Mouse (Mus musculus): ENCODE results near the gene Zfp871.

The Zfp871 gene

DNA sequence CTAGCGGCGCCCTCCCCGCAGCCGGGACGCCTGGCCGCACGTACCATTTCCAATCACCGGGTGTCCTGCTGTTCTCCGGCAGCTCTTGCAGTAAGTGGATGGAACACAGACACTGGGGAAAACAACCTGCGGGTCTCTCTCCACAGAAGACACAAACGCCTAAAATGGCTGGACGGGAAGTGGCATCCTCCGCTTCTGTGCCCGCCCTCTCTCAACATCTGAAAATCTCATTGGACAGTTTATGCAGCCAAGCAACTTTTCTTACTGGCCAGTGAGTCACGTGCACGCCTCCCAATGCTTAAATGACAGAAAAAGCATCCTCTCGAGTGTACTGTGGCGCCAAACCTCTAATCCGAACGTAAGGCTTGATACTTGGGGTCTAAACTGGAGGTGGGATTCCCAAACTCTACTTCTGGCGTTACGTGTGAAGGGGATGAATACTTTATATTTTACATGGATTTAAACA, at the start of gene Zfp871:
Zfp871 (minus strand) TSS at position 194 of the 466 bp plus-strand sequence.
- DNase-seq (ENCODE audit: low spot score), result peak; percentile 87

DNA sequence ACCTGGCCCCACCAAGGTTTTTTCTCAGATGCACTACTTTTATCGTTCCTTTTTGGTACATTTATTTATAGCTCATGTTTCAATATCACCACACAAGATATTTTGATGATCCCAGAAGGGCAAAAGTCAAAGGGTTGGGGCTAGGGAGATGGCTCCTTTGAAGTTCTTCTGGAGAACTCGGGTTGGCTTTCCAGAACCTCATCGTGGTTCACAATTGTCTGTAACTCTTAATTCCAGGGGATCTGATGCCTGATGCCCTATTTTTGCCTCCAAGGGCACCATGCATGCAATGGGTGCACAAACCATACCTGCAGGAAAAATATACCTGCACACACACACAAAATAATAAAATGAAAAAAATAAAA, 42.3 kb upstream of the Zfp871 start:
- no peak for DNase-seq (ENCODE audit: low spot score)

DNA sequence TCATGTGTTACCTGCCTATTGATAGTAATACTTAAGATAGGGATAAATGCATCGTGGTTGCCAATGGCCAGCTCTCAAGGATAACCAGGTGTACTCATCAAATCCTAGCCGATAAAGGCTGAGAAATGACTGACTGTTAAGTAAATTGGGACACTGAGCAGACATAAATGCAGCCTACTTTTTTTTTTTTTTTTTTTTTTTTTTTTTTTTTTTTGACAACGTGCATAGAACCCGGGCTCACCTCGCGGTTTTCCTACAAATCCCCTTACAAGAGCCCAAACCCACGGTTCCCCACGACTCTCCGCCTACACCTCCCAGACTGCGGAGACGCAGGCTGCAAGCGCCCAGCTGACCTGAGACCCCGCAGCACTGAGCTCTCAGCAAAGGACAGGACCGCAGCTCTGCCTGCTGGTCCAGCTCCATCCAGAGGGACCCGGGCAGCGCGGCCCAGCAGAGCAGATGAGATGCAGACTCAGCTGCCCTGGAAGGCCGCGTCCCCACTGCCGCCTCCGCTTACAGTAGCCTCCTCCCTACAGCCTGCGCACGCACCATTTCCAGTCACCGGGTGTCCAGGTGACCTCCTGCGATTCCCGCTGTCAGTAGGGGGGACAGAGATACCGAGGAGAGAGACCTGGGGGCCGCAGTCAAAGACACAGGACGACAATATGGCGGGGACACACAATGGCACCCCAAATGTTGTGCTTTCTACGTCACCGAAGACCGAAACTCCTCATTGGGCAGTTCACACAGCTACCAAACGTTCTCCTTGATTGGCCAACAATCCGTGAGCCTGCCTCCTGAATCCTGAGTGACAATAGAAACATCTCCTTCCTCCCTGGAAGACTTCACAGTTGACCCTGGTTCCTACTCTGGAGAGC, 41.7 kb upstream of the Zfp871 start, which contains the start of gene Zfp799:
Zfp799 (minus strand) TSS at position 722 of the 878 bp plus-strand sequence.
- peak; percentile 79 for DNase-seq (ENCODE audit: low spot score)

DNA sequence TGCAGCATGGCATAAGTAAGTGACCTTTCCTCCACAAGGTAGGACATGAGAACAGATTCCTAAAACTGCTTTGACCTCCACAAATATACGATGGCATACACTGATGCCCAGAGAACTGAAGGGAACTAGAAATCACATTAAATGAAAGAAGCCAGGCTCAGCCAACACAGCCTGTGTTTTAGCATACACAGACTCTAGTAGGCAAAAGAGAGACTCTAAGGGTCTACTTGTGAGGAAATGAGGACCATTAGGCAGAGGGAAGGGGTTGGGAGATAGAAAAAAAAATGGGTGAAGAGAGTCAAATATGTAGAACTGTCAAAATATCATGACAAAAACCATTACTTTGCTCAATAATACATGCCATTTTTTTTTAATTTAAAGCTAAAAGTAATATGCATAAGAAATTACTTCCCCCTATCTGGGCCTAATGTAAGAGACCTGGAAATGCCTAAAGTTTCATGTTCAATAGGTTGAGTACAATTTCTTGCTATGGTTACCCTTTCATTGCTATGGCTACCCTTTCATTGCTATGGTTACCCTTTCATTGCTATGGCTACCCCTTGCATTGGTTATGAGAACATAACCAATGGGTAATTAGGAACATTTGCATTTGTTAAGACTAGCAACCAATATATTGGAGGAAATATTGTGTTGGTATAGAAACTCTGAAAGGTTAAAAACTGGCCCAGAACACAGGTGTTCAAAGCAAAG, 28.1 kb upstream of the Zfp871 start:
- DNase-seq (ENCODE audit: low spot score), result no peak

DNA sequence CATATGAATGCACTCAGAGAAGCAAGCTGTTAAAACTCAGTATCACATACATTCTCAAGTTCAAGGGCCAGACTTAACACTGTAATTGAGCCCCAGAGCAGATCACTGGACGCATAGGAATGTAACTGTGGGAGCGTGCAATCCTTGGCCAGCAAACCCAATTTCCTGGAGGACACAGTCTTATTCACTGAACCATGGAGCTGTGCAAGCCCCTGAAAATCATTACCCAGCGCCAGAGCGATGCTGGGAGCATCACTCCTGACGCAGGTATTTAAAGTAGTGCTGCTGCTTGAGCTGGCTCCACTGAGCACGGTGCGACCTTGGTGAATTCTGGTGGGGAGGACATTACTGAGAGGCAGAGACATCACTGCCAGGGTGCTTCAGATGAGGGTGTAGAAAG, 26.0 kb upstream of the Zfp871 start:
- no peak for DNase-seq (ENCODE audit: low spot score)

DNA sequence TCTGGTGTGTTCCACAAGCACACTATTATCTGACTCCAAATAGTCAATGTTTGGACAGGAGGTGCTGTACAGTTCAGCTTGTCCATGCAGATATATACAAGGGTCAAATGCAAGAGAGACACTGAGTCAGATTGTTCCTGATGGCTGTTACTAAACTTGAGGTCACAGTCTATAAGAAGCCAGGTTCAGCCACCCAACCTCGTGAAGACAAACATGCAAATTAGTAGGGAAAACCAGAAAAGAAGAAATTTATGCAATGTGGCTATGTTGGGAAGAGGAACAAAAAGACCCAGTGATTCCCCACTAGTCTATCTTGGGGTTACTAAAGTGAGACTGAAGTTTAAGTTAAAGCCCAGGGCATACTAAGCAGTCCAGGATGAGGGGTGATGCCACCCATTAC, 22.6 kb upstream of the Zfp871 start:
- DNase-seq (ENCODE audit: low spot score), result no peak

DNA sequence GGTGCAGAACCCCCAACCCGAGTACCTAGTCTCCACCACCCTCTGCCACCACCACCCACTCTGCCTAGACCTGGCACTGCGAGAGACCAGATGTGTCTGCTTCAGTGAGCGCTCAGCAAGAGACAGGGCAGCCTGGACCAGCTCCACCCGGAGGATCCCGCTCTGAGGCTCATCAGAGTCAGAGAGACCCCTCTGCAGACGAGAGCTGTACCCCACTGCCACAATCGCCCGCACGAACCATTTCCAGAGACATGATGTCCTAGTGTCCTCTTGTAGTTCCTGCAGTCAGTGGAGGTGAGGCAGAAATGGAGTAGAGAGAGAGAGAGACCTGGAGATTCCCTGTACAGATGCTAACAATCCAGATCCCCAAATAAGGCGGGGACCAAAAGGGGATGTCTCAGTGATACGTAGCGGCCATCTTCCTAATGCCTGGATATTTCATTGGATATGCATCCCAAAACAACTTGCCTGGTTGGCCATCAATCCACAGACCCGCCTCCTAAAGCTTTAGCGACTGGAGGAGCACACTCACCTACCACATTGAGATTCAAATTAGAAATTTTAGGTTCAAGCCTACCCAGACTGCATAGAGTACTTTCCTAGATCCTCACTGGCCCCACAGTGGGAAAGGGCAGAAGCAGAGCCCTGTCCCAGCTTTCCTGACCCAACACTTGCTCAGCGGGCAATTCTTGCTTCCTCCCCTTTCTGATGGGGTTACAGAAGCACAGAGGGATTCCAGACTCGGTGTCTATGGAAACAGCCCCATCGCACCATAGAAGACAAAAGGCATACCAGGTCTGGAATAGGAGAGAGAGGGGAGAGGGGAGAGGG, 21.7 kb upstream of the Zfp871 start, which contains the start of gene Zfp811:
Zfp811 (minus strand) TSS at position 388 of the 831 bp plus-strand sequence.
- DNase-seq (ENCODE audit: low spot score), result no peak

DNA sequence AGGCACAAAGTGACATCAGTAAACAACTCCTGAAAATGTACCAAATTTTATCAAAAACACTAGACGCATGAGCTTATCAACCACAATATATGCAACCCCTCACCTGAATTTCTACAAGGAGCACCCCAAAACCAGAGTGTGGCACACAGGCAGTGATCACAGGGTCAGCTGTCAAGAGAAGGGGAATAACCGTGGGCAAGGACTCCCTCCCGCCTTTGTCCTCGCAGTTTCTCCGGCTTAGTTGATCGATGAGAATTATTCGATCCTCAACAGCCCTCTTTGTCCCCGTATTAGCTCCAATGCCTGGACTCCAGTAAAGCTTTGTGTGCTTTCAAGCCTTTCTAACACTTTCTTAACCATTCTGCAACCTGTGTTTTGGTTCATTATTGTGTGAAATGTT, 20.8 kb upstream of the Zfp871 start:
- DNase-seq (ENCODE audit: low spot score), result no peak

DNA sequence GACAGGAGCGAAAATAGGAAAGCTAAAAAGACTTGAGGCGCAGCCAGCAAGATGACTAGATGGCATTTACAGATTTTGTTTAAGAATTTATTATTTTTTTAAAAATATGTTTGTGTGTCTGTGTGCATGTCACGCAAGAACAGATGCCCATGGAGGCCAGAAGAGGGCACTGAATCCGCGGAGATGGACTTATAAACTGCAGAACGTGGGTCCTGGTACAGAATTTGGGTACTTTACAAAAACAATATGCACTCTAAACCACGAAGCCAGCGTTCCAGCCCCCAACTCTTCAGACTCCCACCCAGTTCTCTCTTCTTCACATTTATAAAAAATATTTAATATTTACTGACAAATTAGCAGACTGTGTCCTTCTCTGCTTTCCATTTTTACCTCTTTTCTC, 1.2 kb upstream of the Zfp871 start:
- no peak for DNase-seq (ENCODE audit: low spot score)

DNA sequence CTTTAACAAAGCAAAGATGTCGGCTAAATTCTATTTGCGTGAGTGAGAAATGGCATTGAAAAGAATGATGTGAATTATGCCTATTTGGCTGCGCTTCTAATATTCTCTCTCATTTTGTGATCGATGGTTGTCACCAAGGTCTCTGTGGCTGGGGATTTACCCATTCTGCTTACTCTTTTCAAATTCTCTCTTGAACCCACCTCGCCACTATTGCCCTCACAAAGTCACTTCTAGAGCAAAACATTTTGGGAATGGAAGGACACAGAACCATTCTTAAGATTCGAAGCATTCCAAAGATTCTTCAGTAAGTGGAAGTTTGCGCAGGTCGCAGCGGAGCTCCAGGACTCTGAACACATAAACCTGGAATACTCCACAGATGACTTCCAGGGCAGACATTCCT, 489 bp upstream of the Zfp871 start:
- DNase-seq (ENCODE audit: low spot score), result no peak

DNA sequence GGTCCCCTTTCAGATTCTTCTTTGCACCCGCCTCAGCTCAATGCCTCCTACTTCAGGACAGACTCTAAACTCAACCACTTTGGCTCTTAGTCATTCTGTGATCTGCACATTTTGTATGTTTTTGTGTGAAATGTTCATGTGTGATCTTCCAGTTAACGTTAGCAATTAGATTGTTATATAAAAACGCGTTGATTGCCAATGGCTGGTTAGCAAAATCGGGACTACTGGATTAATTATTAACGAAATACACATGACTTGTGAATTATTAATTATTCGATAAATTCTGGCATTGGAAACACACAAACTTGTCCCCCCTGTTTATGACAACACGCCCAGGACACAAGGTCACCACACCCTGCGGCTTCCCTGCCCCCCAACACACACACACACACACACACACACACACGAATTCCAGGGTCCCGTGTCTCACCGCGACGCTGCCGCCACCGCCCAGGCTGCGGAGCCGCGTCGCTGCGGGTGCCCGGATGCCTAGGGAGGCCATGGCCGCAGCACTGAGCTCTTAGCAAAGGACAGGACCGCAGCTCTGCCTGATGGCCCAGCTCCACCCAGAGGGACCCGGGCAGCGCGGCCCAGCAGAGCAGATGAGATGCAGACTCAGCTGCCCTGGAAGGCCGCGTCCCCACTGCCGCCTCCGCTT, 522 bp downstream of the Zfp871 start:
- no peak for DNase-seq (ENCODE audit: low spot score)

DNA sequence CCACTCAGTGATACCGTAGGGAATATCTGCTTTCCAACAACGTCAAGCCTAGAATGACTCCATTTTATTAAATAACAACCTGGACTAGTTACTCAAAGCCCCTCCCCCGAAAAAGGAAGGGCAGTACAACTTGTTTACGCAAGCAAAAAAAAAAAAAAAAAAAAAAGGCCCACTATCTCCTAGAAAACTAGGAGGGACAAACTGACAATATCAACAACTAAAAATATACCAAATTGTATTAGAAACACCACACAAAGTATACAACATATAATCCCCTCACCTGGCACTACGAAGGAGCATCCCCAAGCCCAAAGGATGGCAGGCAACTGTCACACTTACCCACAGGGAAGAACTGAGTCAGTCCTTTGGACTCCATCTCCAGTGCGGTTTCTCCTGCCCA, 1.1 kb downstream of the Zfp871 start:
- DNase-seq (ENCODE audit: low spot score), result no peak

DNA sequence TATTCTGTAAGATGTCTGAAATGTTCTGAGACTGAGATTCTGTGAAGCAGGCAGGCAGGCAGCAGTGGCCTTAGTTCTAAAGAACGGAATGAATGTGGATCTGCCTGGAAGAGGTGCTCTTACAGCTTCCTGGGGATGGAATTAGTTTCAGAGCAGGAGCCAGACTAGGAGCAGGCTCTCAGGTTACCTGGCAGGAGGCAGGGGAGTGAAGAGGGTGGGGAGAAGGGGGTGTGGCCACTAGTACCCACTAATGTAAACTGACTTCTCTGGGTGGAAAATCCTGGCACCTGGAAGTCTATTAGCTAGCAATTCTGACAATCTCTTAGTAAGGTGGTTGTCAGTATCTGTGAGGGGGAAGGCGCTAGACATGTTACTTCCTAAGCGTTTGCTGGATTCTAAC, 2.4 kb downstream of the Zfp871 start:
- no peak for DNase-seq (ENCODE audit: low spot score)

DNA sequence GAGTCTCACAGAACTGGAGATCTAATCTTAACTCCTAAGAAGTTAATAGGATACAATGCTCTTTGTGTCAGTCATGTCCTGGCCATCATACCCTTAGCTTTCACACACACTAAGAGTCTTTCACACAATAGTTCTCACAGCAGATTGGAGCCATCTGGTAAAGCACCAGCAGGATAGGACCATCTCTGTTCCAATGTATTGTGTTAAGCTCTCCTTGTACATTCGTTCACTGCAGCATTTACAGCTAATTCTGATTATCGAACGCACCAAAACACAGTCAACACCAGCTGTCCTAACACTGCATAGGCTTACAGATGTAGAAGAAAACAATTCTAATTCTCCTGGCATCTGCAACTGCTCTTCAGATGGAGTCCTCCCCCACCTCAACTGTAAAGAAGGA, 10.5 kb downstream of the Zfp871 start:
- DNase-seq (ENCODE audit: low spot score), result no peak

DNA sequence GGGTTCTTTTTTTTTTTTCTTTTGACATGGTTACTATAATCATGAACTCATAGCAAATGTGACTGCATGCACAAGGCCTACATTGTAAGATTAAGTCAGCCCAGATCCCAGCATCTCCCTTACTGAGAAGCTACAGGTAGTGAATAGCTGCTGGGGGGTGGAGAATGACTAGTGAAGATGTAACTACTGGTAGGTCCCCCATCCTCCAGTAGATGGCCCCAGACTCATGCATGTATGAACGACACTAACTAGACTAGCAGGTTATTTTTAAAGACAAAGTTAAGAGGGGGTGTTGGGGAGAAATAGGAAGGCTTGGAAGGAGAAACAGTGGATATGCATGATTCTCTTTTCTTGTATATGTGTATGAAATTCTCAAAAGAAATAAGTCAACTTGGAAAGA, 16.9 kb downstream of the Zfp871 start:
- peak; percentile 29 for DNase-seq (ENCODE audit: low spot score)

DNA sequence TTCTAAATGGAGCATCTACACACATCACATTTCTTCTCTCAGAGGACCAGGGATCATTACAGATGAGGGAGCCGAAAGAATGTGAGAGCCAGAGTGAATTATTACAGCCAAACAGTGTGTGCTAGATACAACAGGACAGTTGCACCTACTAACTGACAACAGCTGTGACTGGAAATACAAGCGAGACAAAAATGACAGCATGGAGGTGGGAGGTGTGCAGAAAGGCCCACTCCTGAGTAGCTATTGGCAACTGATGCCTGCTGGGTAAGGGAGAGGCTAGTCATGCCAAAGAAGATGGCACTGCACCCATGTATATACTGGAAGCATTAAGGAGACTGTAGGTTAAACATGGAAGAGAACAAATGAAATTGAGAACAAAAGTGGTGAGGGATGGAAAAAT, 21.7 kb downstream of the Zfp871 start:
- no peak for DNase-seq (ENCODE audit: low spot score)

DNA sequence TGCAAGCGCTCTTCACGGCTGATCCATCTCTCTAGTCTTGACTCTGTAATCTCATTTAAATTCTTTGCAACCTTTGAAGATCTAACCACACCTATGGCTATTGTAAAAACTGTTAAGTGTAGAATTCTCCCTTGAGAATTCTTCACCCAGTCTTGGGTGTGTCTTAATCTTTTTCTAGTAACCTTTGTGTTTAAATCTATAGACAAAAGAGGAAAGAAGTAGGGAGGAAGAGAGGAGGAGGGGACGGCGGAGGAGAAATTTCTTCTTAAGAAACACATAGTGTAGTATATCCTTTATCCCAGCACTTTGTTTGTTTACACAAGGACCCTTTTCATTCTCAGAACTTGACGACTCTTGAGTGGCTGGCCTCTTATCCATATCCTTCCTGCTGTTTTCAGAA, 30.8 kb downstream of the Zfp871 start:
- no peak for DNase-seq (ENCODE audit: low spot score)

DNA sequence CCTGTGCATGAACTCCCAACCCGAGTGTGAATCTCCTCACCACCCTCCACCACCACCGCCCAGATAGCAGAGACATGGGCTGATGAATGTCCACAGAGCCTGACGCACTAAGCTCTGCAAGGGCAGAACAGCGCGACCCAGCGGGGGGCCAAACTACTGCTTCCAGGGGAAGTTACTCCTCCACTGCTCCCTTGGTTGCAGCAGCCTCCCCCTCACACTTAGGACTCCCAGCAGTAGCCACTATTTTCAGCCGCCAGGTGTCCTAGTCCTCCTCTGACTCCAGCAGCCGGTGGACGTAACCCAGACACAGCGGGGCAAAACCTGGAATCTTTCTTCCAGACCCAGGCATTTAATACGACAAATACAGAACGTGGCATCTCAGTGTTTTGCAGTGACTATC, 34.5 kb downstream of the Zfp871 start:
- DNase-seq (ENCODE audit: low spot score), result no peak

DNA sequence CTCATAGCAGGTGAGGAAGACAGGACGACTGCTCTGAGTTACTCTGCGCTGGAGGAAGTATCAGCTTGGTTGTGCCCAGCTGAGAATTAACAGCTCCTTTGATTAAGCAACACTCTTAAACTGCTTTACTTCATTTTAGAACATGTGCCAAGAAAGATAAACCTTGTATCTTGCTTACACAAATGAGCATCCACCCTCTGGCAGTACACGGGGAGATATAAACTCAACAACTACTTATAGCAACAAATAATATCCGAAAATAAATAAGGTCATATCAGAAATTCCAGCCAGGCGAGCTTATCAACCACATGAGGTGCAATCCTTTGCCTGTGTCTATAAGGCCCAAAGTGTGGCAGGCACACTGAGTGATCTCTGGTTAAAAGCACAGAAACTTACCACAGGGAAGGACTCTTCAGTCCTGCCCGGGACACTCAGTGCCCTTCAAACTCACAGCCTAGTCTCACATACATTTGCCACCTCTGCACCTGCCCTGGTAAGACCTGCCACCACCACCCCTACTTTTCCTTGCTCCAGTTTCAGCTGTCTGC, 35.2 kb downstream of the Zfp871 start:
- no peak for DNase-seq (ENCODE audit: low spot score)

DNA sequence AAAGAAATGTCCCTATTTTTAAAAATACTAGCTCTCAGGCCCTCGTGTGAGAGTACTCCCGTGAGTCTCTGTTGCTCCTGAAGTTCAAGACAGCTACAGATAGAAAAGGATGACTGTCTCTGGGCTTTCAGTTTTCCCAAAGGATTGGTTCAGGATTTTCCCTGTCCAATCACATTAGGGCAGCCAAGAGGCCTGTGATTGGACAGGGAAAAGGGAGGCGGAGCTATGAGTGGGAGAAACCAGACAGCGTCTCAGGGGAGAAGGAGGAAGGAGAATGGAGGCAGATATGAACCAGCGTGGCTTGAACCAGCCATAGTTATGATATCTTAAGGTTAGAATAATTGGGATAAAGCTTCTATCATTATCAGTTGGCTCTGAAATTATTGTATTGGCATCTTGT, 37.5 kb downstream of the Zfp871 start:
- DNase-seq (ENCODE audit: low spot score), result no peak

DNA sequence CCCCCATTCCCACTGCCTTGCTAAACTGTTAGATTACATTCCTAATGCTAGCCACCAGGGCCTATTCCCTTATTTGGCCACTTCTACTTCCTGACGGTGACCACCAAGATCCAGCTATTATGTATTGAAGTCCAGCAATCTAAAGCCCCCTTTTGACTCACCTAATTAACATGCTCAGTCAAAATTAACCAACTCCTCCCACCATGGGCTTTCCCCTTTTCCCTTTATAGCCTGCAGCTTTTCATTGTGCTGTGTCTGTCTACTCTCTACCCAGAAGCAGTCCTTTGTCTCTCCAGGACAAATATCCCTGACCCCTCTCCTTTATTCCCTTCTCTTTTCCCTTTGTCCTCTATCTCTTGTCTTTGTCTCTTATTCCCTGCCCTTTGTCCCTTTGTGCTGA, 47.0 kb downstream of the Zfp871 start:
- no peak for DNase-seq (ENCODE audit: low spot score)

DNA sequence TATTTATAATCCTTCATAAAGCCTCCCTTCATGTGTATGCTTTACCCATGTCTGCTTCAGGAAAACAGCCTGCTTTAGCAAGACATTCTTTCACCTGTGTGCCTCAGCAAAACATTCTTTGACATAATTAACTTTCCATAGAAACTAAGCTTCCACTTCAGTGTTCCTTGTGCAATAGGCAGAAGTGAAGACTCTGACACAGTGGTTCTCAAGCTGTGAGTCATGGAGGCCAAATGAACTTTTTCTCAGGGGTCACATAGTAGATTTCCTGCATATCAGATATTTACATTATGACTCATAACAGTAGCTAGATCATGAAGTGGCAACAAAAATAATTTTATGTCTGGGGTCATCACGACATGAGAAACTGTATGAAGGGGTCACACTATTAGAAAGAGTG, 49.7 kb downstream of the Zfp871 start:
- DNase-seq (ENCODE audit: low spot score), result no peak
